Mouse (Mus musculus) thymus, postnatal 10 days (tissue): Measurements from ENCODE around the gene L1cam.

Experiments
- DNase-seq, 2 experiments: peaks; one replicate each; pipeline ENCODE4 v3.0.0; 2021; ENCODE audit warnings: low spot score in 2 of 2

Gene L1cam

GRCm38 (mm10) chrX:73895719-73896118, at the start of gene L1cam:
TSS of gene L1cam (minus strand) at chrX:73896105.
- DNase-seq = peak in 1 of 2 experiments; percentile 56

GRCm38 (mm10) chrX:73942294-73942693, 46.4 kb upstream of the L1cam start:
- no peak for DNase-seq

- no peak for DNase-seq
Observed at GRCm38 (mm10) chrX:73941860-73942259, 46.0 kb upstream of the L1cam start.

GRCm38 (mm10) chrX:73931871-73932270, 36.0 kb upstream of the L1cam start:
- DNase-seq = no peak

GRCm38 (mm10) chrX:73930402-73931062, 34.6 kb upstream of the L1cam start, which contains the start of gene Renbp:
TSS of gene Renbp (minus strand) at chrX:73930850.
- peak; percentile 22 to 39 for DNase-seq

- peak in 1 of 2 experiments; percentile 42 for DNase-seq
Observed at GRCm38 (mm10) chrX:73922550-73922882, 26.6 kb upstream of the L1cam start.

- DNase-seq = peak; percentile 63 to 70
Observed at GRCm38 (mm10) chrX:73921823-73922549, 26.1 kb upstream of the L1cam start, which contains the start of the genes Arhgap4 and Naa10. TSS of gene Arhgap4 (minus strand) at chrX:73921870. TSS of gene Naa10 (minus strand) at chrX:73921944.

GRCm38 (mm10) chrX:73921285-73921822, 25.4 kb upstream of the L1cam start:
- no peak for DNase-seq

- no peak for DNase-seq
Observed at GRCm38 (mm10) chrX:73918631-73919030, 22.7 kb upstream of the L1cam start.

GRCm38 (mm10) chrX:73916945-73917344, 21.0 kb upstream of the L1cam start:
- no peak for DNase-seq

- peak; percentile 83 to 90 for DNase-seq
Observed at GRCm38 (mm10) chrX:73914827-73915703, 19.2 kb upstream of the L1cam start.

- DNase-seq = peak; percentile 62 to 70
Observed at GRCm38 (mm10) chrX:73911588-73911987, 15.7 kb upstream of the L1cam start.

GRCm38 (mm10) chrX:73911156-73911555, 15.3 kb upstream of the L1cam start:
- DNase-seq = peak; percentile 73 to 79

GRCm38 (mm10) chrX:73910451-73910850, 14.5 kb upstream of the L1cam start:
- DNase-seq = no peak

- no peak for DNase-seq
Observed at GRCm38 (mm10) chrX:73910049-73910448, 14.1 kb upstream of the L1cam start.

GRCm38 (mm10) chrX:73897959-73898358, 2.1 kb upstream of the L1cam start:
- no peak for DNase-seq

GRCm38 (mm10) chrX:73892833-73893232, 3.1 kb downstream of the L1cam start:
- no peak for DNase-seq

GRCm38 (mm10) chrX:73891551-73892152, 4.3 kb downstream of the L1cam start, which contains the start of gene Avpr2:
TSS of gene Avpr2 (plus strand) at chrX:73892102.
- no peak for DNase-seq

- no peak for DNase-seq
Observed at GRCm38 (mm10) chrX:73881463-73881862, 14.4 kb downstream of the L1cam start.

- DNase-seq = no peak
Observed at GRCm38 (mm10) chrX:73881036-73881427, 14.9 kb downstream of the L1cam start.
